ENCODE assay signal across 8 mouse cellular contexts in genomic region chrX:11494246-11494630, GRCm38 (mm10).
DNase-seq lines count a peak whose midpoint lies in the region; ATAC-seq lines count a peak whose summit lies in the region.

No protein-coding gene starts in this region.

- H3K27ac ChIP-seq in heart, embryonic 16.5 days (ENCODE audit: low read length): peak overlapping the region; percentile 78
- peak overlapping the region; percentile 85 for H3K27ac ChIP-seq in midbrain, embryonic 14.5 days (replicated peaks; ENCODE audit: low read depth, low read length)

- H3K9ac ChIP-seq in heart, embryonic 16.5 days (ENCODE audit: low read length): peak overlapping the region; percentile 44
- no peak overlapping the region for H3K9ac ChIP-seq in midbrain, embryonic 14.5 days (replicated peaks; ENCODE audit: low read length)

- 30% methylated on average over 12 of the region's 12 CpGs for WGBS in heart, embryonic 16.5 days
- 27% methylated on average over 12 of the region's 12 CpGs for WGBS in midbrain, embryonic 14.5 days

- H3K4me3 ChIP-seq in heart, embryonic 16.5 days (ENCODE audit: low read length): peak overlapping the region; percentile 19
- no peak overlapping the region for H3K4me3 ChIP-seq in midbrain, embryonic 14.5 days (replicated peaks; ENCODE audit: low read depth, low read length)

- H3K27me3 ChIP-seq in heart, embryonic 16.5 days (ENCODE audit: control insufficient read depth, insufficient read depth, low read length): peaks cover 6% of the 10 kb centered on the region
- no peaks in the 10 kb centered on the region for H3K27me3 ChIP-seq in midbrain, embryonic 14.5 days (ENCODE audit: control insufficient read depth, insufficient read depth, low read length)

- H3K36me3 ChIP-seq in heart, embryonic 16.5 days (ENCODE audit: control insufficient read depth, insufficient read depth): no peaks in the 10 kb centered on the region
- no peaks in the 10 kb centered on the region for H3K36me3 ChIP-seq in midbrain, embryonic 14.5 days (ENCODE audit: control insufficient read depth, insufficient read depth, low read length)

- peak; percentile 18 for DNase-seq in adrenal gland, adult 2 months
- no peak for DNase-seq in adrenal gland, postnatal 4 days (ENCODE audit: low spot score in 2 of 2)
- DNase-seq in brain, embryonic 18.5 days (ENCODE audit: low read depth, low spot score): peak; percentile 74
- peak; percentile 11 to 13 for DNase-seq in layer of hippocampus, adult 8-10 months (ENCODE audit: low spot score in 2 of 2)
- DNase-seq in midbrain, embryonic 14.5 days: peak; percentile 85
- DNase-seq in spleen, postnatal 10 days (ENCODE audit: low spot score in 2 of 2): no peak
- no peak for DNase-seq in gastrocnemius, postnatal 10 days

- no peak for ATAC-seq in heart, embryonic 16.5 days (replicated peaks; ENCODE audit: extremely low read depth, insufficient read depth, low FRiP score)
- peak; percentile 6; the same call in 1 of the 2 replicates for ATAC-seq in midbrain, embryonic 14.5 days (ENCODE audit: low FRiP score, low TSS enrichment)

- H3K4me1 ChIP-seq in heart, embryonic 16.5 days (ENCODE audit: control insufficient read depth, insufficient read depth, low read length): peaks cover 17% of the 10 kb centered on the region
- peaks cover 26% of the 10 kb centered on the region for H3K4me1 ChIP-seq in midbrain, embryonic 14.5 days (ENCODE audit: control insufficient read depth, insufficient read depth, low read length)

- no peaks in the 10 kb centered on the region for H3K9me3 ChIP-seq in heart, embryonic 16.5 days (replicated peaks; ENCODE audit: control insufficient read depth, low read length)
- H3K9me3 ChIP-seq in midbrain, embryonic 14.5 days (ENCODE audit: control insufficient read depth, low read length): no peaks in the 10 kb centered on the region

- H3K4me2 ChIP-seq in heart, embryonic 16.5 days (ENCODE audit: low read depth, low read length): peak overlapping the region; percentile 60
- peak overlapping the region; percentile 31 for H3K4me2 ChIP-seq in midbrain, embryonic 14.5 days (ENCODE audit: low read length)

Comparison
In these comparisons a context has a peak if more than half of its experiments do, and no peak if none do; other contexts are left out.
1. DNase-seq: peak in adrenal gland, adult 2 months (single experiment), brain, embryonic 18.5 days (single experiment), layer of hippocampus, adult 8-10 months (2 of 2) and midbrain, embryonic 14.5 days (single experiment); none in adrenal gland, postnatal 4 days (0 of 2), spleen, postnatal 10 days (0 of 2) and gastrocnemius, postnatal 10 days (single experiment).